Mouse (Mus musculus) monocyte, adult 2 months (primary cell): ENCODE data around the gene Otx1.

ENCODE experiments used
- DNase-seq, 2 experiments: peaks; one replicate each; pipeline ENCODE4 v3.0.0; 2022; ENCODE audit warnings: low spot score in 2 of 2, low read depth in 1 of 2

Gene Otx1

GRCm38 (mm10) chr11:21950094-21950493 lies 52.6 kb downstream of the Otx1 start:
- no peak for DNase-seq
